Mouse (Mus musculus): ENCODE results near the gene Cand1.

GRCm38 (mm10) chr10:119244146-119244545 is 4.3 kb upstream of the Cand1 start:
- no peak for TF ChIP-seq CTCF (IDR thresholded peaks at IDR 0.05; ENCODE audit: extremely low read depth, insufficient read length, insufficient replicate concordance, low read depth, low read length)
- TF ChIP-seq POLR2A (IDR thresholded peaks at IDR 0.05; ENCODE audit: low read depth, low read length), result no peak

Data from small intestine, adult 2 months (tissue).